Mouse (Mus musculus) heart, embryonic 16.5 days (tissue): Measurements from ENCODE around the gene Acvr1. TPM values are rescaled to one million over a fixed set of nuclear protein-coding genes. Genes with fewer than 3 reads are reported as not detected.

Experiments
- ATAC-seq: fragments of 200-750 bp; cut with Nextera tagmentation; replicated peaks from 2 replicates; pipeline ENCODE4 v1.8.0; 2017; ENCODE audit warnings: moderate number of reproducible peaks; ENCODE audit not compliant: insufficient read depth, low FRiP score; ENCODE audit errors: extremely low read depth
- H3K27ac ChIP-seq: fragments of 300-500 bp; sonication (generic); 2 replicates; pipeline ENCODE4 v1.5.1; 2014; ENCODE audit warnings: mild to moderate bottlenecking, low read length, control low read depth, moderate library complexity
- H3K27me3 ChIP-seq: fragments of 300-500 bp; sonication (generic); 2 replicates; pipeline ENCODE4 v1.6.1; 2014; ENCODE audit warnings: low read length, mixed read lengths; ENCODE audit not compliant: control insufficient read depth, insufficient read depth
- H3K36me3 ChIP-seq: fragments of 300-500 bp; sonication (generic); 2 replicates; pipeline ENCODE4 v1.6.1; 2014; ENCODE audit not compliant: control insufficient read depth, insufficient read depth
- H3K4me1 ChIP-seq: fragments of 300-500 bp; sonication (generic); 2 replicates; pipeline ENCODE4 v1.6.1; 2014; ENCODE audit warnings: low read length, mixed read lengths; ENCODE audit not compliant: control insufficient read depth, insufficient read depth
- H3K4me2 ChIP-seq: fragments of 300-500 bp; sonication (generic); 2 replicates; pipeline ENCODE4 v1.6.1; 2014; ENCODE audit warnings: low read depth, mild to moderate bottlenecking, control low read depth, low read length
- H3K4me3 ChIP-seq: fragments of 300-500 bp; sonication (generic); 2 replicates; pipeline ENCODE4 v1.5.1; 2014; ENCODE audit warnings: mild to moderate bottlenecking, control low read depth, low read length
- H3K9ac ChIP-seq: fragments of 300-500 bp; sonication (generic); 2 replicates; pipeline ENCODE4 v1.6.1; 2014; ENCODE audit warnings: low read length, control low read depth
- H3K9me3 ChIP-seq: fragments of 300-500 bp; sonication (generic); replicated peaks from 2 replicates; pipeline ENCODE4 v1.6.1; 2016; ENCODE audit warnings: low read length; ENCODE audit not compliant: control insufficient read depth
- WGBS: fragments of 180-500 bp; shearing (Covaris S2); extraction: QIAGEN DNeasy Blood & Tissue Kit; methylation state at CpG from one replicate; pipeline ENCODE4 v1.1.7; 2014; 5-methylcytosine and 5-hydroxymethylcytosine counted together
- polyA plus RNA-seq: library from polyadenylated mRNA; unstranded; fragments of >200 nt; fragmentation: Nextera tagmentation; extraction: Ambion mirVana; gene quantifications from 2 replicates; pipeline ENCODE4 v1.2.1, GENCODE M21; 2015

Gene Acvr1
- polyA plus RNA-seq, 1 experiment from 2014 or later, result 8.0 TPM

GRCm38 (mm10) chr2:58469816-58470215 is 97.1 kb downstream of the Acvr1 start, which contains the start of gene Gm17409:
Gm17409 (plus strand) TSS chr2:58470116.
- Histone ChIP-seq H3K4me2 (no peak within 1 kb of the TSS), H3K4me1 (no peaks in the 10 kb centered on the region), H3K4me3 (no peak within 1 kb of the TSS), H3K36me3 (peaks cover 49% of the 10 kb centered on the region), H3K27ac (no peak within 1 kb of the TSS), H3K9ac (no peak within 1 kb of the TSS), H3K27me3 (no peaks in the 10 kb centered on the region), H3K9me3 (0 out of 2 replicates have a peak, but pooled peaks cover 5% of the 10 kb centered on the region)
- ATAC-seq, result no peak
- WGBS, result 86% methylated on average over 7 of the region's 7 CpGs

GRCm38 (mm10) chr2:58458820-58459371 is 108.1 kb downstream of the Acvr1 start:
- WGBS, result 86% methylated on average over 14 of the region's 14 CpGs
- no peaks in the 10 kb centered on the region for H3K9me3 ChIP-seq
- no peak overlapping the region for H3K4me2 ChIP-seq
- H3K27me3 ChIP-seq, result no peaks in the 10 kb centered on the region
- peaks cover 58% of the 10 kb centered on the region for H3K36me3 ChIP-seq
- H3K27ac ChIP-seq, result no peak overlapping the region
- H3K9ac ChIP-seq, result no peak overlapping the region
- ATAC-seq, result no peak
- peaks cover 2% of the 10 kb centered on the region; the same call in 1 of the 2 replicates for H3K4me1 ChIP-seq
- H3K4me3 ChIP-seq, result no peak overlapping the region

GRCm38 (mm10) chr2:58457488-58457865 is 109.5 kb downstream of the Acvr1 start:
- Histone ChIP-seq H3K27ac (no peak overlapping the region), H3K36me3 (peaks cover 50% of the 10 kb centered on the region), H3K4me2 (no peak overlapping the region), H3K27me3 (no peaks in the 10 kb centered on the region), H3K4me1 (peaks cover 4% of the 10 kb centered on the region; the same call in 1 of the 2 replicates), H3K9ac (no peak overlapping the region), H3K9me3 (no peaks in the 10 kb centered on the region), H3K4me3 (no peak overlapping the region)
- 97% methylated on average over 5 of the region's 5 CpGs for WGBS
- no peak for ATAC-seq

GRCm38 (mm10) chr2:58456843-58457487 is 110.0 kb downstream of the Acvr1 start:
- WGBS, result 89% methylated on average over 8 of the region's 8 CpGs
- ATAC-seq, result no peak
- Histone ChIP-seq H3K4me2 (no peak overlapping the region), H3K9ac (no peak overlapping the region), H3K4me1 (peaks cover 4% of the 10 kb centered on the region; the same call in 1 of the 2 replicates), H3K4me3 (no peak overlapping the region), H3K27me3 (no peaks in the 10 kb centered on the region), H3K27ac (no peak overlapping the region), H3K36me3 (peaks cover 45% of the 10 kb centered on the region), H3K9me3 (no peaks in the 10 kb centered on the region)

GRCm38 (mm10) chr2:58454095-58454865 is 112.7 kb downstream of the Acvr1 start:
- WGBS, result 91% methylated on average over 16 of the region's 16 CpGs

GRCm38 (mm10) chr2:58447001-58447400 is 120.0 kb downstream of the Acvr1 start:
- peaks cover 21% of the 10 kb centered on the region for H3K36me3 ChIP-seq
- no peaks in the 10 kb centered on the region for H3K27me3 ChIP-seq
- no peak overlapping the region for H3K4me3 ChIP-seq
- H3K27ac ChIP-seq, result no peak overlapping the region
- H3K9ac ChIP-seq, result no peak overlapping the region
- H3K4me1 ChIP-seq, result no peaks in the 10 kb centered on the region
- 90% methylated on average over 15 of the region's 15 CpGs for WGBS
- H3K9me3 ChIP-seq, result peaks cover 2% of the 10 kb centered on the region; the same call in 1 of the 2 replicates
- ATAC-seq, result no peak
- no peak overlapping the region for H3K4me2 ChIP-seq

More at GRCm38 (mm10) chr2:58454095-58454865, 112.7 kb downstream of the Acvr1 start:
- H3K4me3 ChIP-seq, result no peak overlapping the region
- peaks cover 27% of the 10 kb centered on the region for H3K36me3 ChIP-seq
- no peaks in the 10 kb centered on the region for H3K27me3 ChIP-seq
- no peak overlapping the region for H3K4me2 ChIP-seq
- ATAC-seq, result no peak
- no peaks in the 10 kb centered on the region for H3K9me3 ChIP-seq
- H3K27ac ChIP-seq, result no peak overlapping the region
- peaks cover 4% of the 10 kb centered on the region; the same call in 1 of the 2 replicates for H3K4me1 ChIP-seq
- H3K9ac ChIP-seq, result no peak overlapping the region

- Histone ChIP-seq H3K9me3 (peaks cover 2% of the 10 kb centered on the region; the same call in 1 of the 2 replicates), H3K4me3 (no peak overlapping the region), H3K9ac (no peak overlapping the region), H3K27me3 (no peaks in the 10 kb centered on the region), H3K27ac (no peak overlapping the region), H3K4me2 (no peak overlapping the region), H3K36me3 (peaks cover 30% of the 10 kb centered on the region), H3K4me1 (no peaks in the 10 kb centered on the region)
- 46% methylated on average over 4 of the region's 4 CpGs for WGBS
- ATAC-seq, result no peak
Measured at GRCm38 (mm10) chr2:58443163-58443562, 123.8 kb downstream of the Acvr1 start.

- Histone ChIP-seq H3K27ac (no peak overlapping the region), H3K9ac (no peak overlapping the region), H3K9me3 (no peaks in the 10 kb centered on the region), H3K4me2 (no peak overlapping the region), H3K27me3 (no peaks in the 10 kb centered on the region), H3K4me1 (no peaks in the 10 kb centered on the region), H3K36me3 (peaks cover 14% of the 10 kb centered on the region), H3K4me3 (no peak overlapping the region)
- ATAC-seq, result no peak
- 86% methylated on average over 3 of the region's 3 CpGs for WGBS
Measured at GRCm38 (mm10) chr2:58436911-58437310, 130.0 kb downstream of the Acvr1 start.

- H3K9ac ChIP-seq, result no peak overlapping the region
- H3K27ac ChIP-seq, result no peak overlapping the region
- no peak for ATAC-seq
- no peaks in the 10 kb centered on the region for H3K27me3 ChIP-seq
- no peak overlapping the region for H3K4me3 ChIP-seq
- H3K4me1 ChIP-seq, result no peaks in the 10 kb centered on the region
- WGBS, result 90% methylated on average over 13 of the region's 13 CpGs
- H3K9me3 ChIP-seq, result no peaks in the 10 kb centered on the region
- H3K36me3 ChIP-seq, result peaks cover 11% of the 10 kb centered on the region
- H3K4me2 ChIP-seq, result no peak overlapping the region
Measured at GRCm38 (mm10) chr2:58435507-58435906, 131.4 kb downstream of the Acvr1 start.
